Mouse (Mus musculus) layer of hippocampus, adult 2 months (tissue): ENCODE measurements around the gene Pnkd. TPM values are rescaled to one million over a fixed set of nuclear protein-coding genes. Genes with fewer than 3 reads are reported as not detected.
A peak's percentile ranks its signal among the peaks of the same experiment; 100 is the strongest.

Source experiments
- DNase-seq, 2 experiments: peaks; one replicate each; pipeline ENCODE4 v3.0.0; 2022; ENCODE audit warnings: low spot score in 2 of 2
- H3K27ac ChIP-seq: fragments of 200-600 bp; 2 replicates; pipeline ENCODE4 v1.8.1; 2022
- H3K4me3 ChIP-seq: fragments of 200-600 bp; 2 replicates; pipeline ENCODE4 v1.8.1; 2022; ENCODE audit warnings: mild to moderate bottlenecking
- CTCF ChIP-seq: fragments of 200-600 bp; conservative IDR thresholded peaks from 2 replicates; pipeline ENCODE4 v1.8.1; 2022; ENCODE audit warnings: antibody characterized with exemption, mild to moderate bottlenecking, moderate library complexity
- total RNA-seq, 2 experiments: library from RNA; stranded (reverse); gene quantifications; 2 replicates each; pipeline ENCODE4 v1.2.3; 2021

The Pnkd gene
- total RNA-seq, 2 experiments from 2014 or later: 171 to 185 TPM

- TF ChIP-seq CTCF: no peak
- DNase-seq: peak in 1 of 2 experiments; percentile 29
- no peak overlapping the region for H3K4me3 ChIP-seq
- peak overlapping the region; percentile 67 for H3K27ac ChIP-seq
These were observed 57.2 kb downstream of the Pnkd start for GRCm38 (mm10) chr1:74341898-74342297.

- TF ChIP-seq CTCF: no peak
- H3K27ac ChIP-seq: no peak overlapping the region; the same call in 1 of the 2 replicates
- H3K4me3 ChIP-seq: no peak overlapping the region
- DNase-seq: no peak
These were observed 57.6 kb downstream of the Pnkd start for GRCm38 (mm10) chr1:74342308-74342707.

- H3K4me3 ChIP-seq: no peak overlapping the region
- no peak for DNase-seq
- TF ChIP-seq CTCF: no peak
- no peak overlapping the region for H3K27ac ChIP-seq
These were observed 58.4 kb downstream of the Pnkd start for GRCm38 (mm10) chr1:74343161-74343560.

GRCm38 (mm10) chr1:74344163-74344916 is 59.6 kb downstream of the Pnkd start:
- no peak overlapping the region for H3K4me3 ChIP-seq
- H3K27ac ChIP-seq: no peak overlapping the region
- no peak for TF ChIP-seq CTCF
- no peak for DNase-seq

GRCm38 (mm10) chr1:74351185-74351769 is 66.5 kb downstream of the Pnkd start:
- TF ChIP-seq CTCF: no peak
- H3K4me3 ChIP-seq: no peak overlapping the region
- H3K27ac ChIP-seq: no peak overlapping the region
- DNase-seq: no peak

- no peak overlapping the region for H3K27ac ChIP-seq
These were observed 67.9 kb downstream of the Pnkd start for GRCm38 (mm10) chr1:74352532-74353096.

GRCm38 (mm10) chr1:74353453-74354229 is 68.9 kb downstream of the Pnkd start:
- H3K4me3 ChIP-seq: no peak overlapping the region
- no peak for TF ChIP-seq CTCF

More at GRCm38 (mm10) chr1:74352532-74353096, 67.9 kb downstream of the Pnkd start:
- TF ChIP-seq CTCF: no peak
- DNase-seq: no peak
- H3K4me3 ChIP-seq: no peak overlapping the region

GRCm38 (mm10) chr1:74357531-74357930 is 72.8 kb downstream of the Pnkd start:
- no peak for TF ChIP-seq CTCF
- H3K4me3 ChIP-seq: no peak overlapping the region
- no peak overlapping the region for H3K27ac ChIP-seq
- DNase-seq: no peak

More at GRCm38 (mm10) chr1:74353453-74354229, 68.9 kb downstream of the Pnkd start:
- H3K27ac ChIP-seq: no peak overlapping the region
- DNase-seq: no peak

- DNase-seq: no peak
- Histone ChIP-seq H3K27ac (no peak overlapping the region), H3K4me3 (no peak overlapping the region)
- no peak for TF ChIP-seq CTCF
These were observed 75.3 kb downstream of the Pnkd start for GRCm38 (mm10) chr1:74359952-74360517.

GRCm38 (mm10) chr1:74361812-74362211 is 77.1 kb downstream of the Pnkd start, which contains the start of gene Catip:
Catip (plus strand) TSS chr1:74362108.
- peak; percentile 88 for TF ChIP-seq CTCF
- Histone ChIP-seq H3K27ac (peak within 1 kb of the TSS; percentile 67), H3K4me3 (no peak within 1 kb of the TSS; the same call in 1 of the 2 replicates)
- peak; percentile 80 for DNase-seq

- TF ChIP-seq CTCF: no peak
- peak overlapping the region; percentile 67 for H3K27ac ChIP-seq
- H3K4me3 ChIP-seq: no peak overlapping the region; the same call in 1 of the 2 replicates
- DNase-seq: no peak
These were observed 77.8 kb downstream of the Pnkd start for GRCm38 (mm10) chr1:74362325-74363229.

- Histone ChIP-seq H3K27ac (0 out of 2 replicates have a peak overlapping the region, but pooled peaks have one; percentile 18), H3K4me3 (no peak overlapping the region)
- no peak for TF ChIP-seq CTCF
- no peak for DNase-seq
These were observed 78.7 kb downstream of the Pnkd start for GRCm38 (mm10) chr1:74363437-74363836.
